Mouse (Mus musculus) limb, embryonic 11.5 days (tissue): ENCODE measurements around the gene Dpp8. TPM values are rescaled to one million over a fixed set of nuclear protein-coding genes. Genes with fewer than 3 reads are reported as not detected.

Experiments
- ATAC-seq: fragments of 200-750 bp; cut with Nextera tagmentation; 2 replicates; pipeline ENCODE4 v1.8.0; 2017; ENCODE audit warnings: low read depth; ENCODE audit not compliant: insufficient number of reproducible peaks, low FRiP score, low TSS enrichment
- DNase-seq: peaks from one replicate; pipeline ENCODE4 v3.0.0-alpha.2; 2015; ENCODE audit warnings: low spot score
- H3K27ac ChIP-seq: fragments of 300-500 bp; sonication (generic); replicated peaks from 2 replicates; pipeline ENCODE4 v1.5.1; 2014; ENCODE audit warnings: low read depth, mild to moderate bottlenecking, low read length
- H3K27me3 ChIP-seq: fragments of 300-500 bp; sonication (generic); 2 replicates; pipeline ENCODE4 v1.6.1; 2014; ENCODE audit warnings: mild to moderate bottlenecking, low read length, mixed read lengths; ENCODE audit not compliant: control insufficient read depth, insufficient read depth
- H3K36me3 ChIP-seq: fragments of 300-500 bp; sonication (generic); 2 replicates; pipeline ENCODE4 v1.6.1; 2014; ENCODE audit warnings: mild to moderate bottlenecking, low read length, moderate library complexity, mixed read lengths; ENCODE audit not compliant: control insufficient read depth, insufficient read depth
- H3K4me1 ChIP-seq: fragments of 300-500 bp; sonication (generic); 2 replicates; pipeline ENCODE4 v1.6.1; 2014; ENCODE audit warnings: low read length, mixed read lengths; ENCODE audit not compliant: control insufficient read depth, insufficient read depth
- H3K4me2 ChIP-seq: fragments of 300-500 bp; sonication (generic); 2 replicates; pipeline ENCODE4 v1.6.1; 2014; ENCODE audit warnings: low read depth, mild to moderate bottlenecking, moderate library complexity; ENCODE audit not compliant: severe bottlenecking
- H3K4me3 ChIP-seq: fragments of 300-500 bp; sonication (generic); 2 replicates; pipeline ENCODE4 v1.5.1; 2014; ENCODE audit warnings: low read depth, low read length
- H3K9ac ChIP-seq: fragments of 300-500 bp; sonication (generic); 2 replicates; pipeline ENCODE4 v1.6.1; 2014; ENCODE audit warnings: mild to moderate bottlenecking, low read length
- H3K9me3 ChIP-seq: fragments of 300-500 bp; sonication (generic); 2 replicates; pipeline ENCODE4 v1.6.1; 2016; ENCODE audit warnings: low read length; ENCODE audit not compliant: control insufficient read depth
- WGBS: fragments of 180-500 bp; shearing (Covaris S2); extraction: QIAGEN DNeasy Blood & Tissue Kit; methylation state at CpG from one replicate; pipeline ENCODE4 v1.1.7; 2014; 5-methylcytosine and 5-hydroxymethylcytosine counted together
- polyA plus RNA-seq: library from polyadenylated mRNA; unstranded; fragments of >200 nt; fragmentation: Nextera tagmentation; extraction: Ambion mirVana; gene quantifications from 2 replicates; pipeline ENCODE4 v1.2.1, GENCODE M21; 2014

The Dpp8 gene
- polyA plus RNA-seq, 1 experiment from 2014 or later, result 31.1 TPM

DNA sequence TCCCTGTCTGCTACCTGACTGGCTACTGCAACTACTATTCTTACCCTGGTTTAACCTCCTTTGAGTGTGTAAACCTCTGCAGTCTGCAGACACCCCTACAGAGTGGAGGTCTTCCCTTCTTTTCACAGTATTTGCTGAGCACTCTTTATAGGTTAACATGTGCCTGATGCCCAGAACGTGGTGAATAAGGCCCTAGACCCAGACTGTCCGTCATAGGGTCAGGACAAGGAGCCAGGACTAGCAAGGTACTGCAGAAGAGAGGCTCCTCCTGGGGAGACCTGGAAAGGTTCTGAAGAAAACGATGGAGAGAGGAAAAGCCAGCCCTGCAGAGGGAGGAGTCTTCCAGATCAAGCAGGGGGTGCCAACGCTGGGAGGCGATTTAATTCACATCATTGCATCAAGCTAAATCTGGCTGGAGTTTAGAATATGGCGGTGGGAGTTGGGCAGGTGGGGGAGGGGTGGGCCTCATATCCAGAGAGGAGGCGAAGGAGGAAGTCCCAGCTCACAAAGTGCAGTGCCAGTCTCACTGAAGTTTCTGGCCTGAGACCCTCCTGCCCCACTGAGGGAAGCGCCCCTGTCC lies 71.0 kb downstream of the Dpp8 start:
- no peak overlapping the region for H3K27ac ChIP-seq
- DNase-seq, result no peak
- H3K9ac ChIP-seq, result no peak overlapping the region
- no peaks in the 10 kb centered on the region for H3K27me3 ChIP-seq
- H3K4me2 ChIP-seq, result peak overlapping the region; percentile 97
- peak overlapping the region; percentile 69; the same call in 1 of the 2 replicates for H3K4me3 ChIP-seq
- no peaks in the 10 kb centered on the region for H3K36me3 ChIP-seq
- 23% methylated on average over 8 of the region's 8 CpGs for WGBS
- H3K9me3 ChIP-seq, result no peaks in the 10 kb centered on the region; the same call in 1 of the 2 replicates
- ATAC-seq, result no peak
- peaks cover 11% of the 10 kb centered on the region for H3K4me1 ChIP-seq

DNA sequence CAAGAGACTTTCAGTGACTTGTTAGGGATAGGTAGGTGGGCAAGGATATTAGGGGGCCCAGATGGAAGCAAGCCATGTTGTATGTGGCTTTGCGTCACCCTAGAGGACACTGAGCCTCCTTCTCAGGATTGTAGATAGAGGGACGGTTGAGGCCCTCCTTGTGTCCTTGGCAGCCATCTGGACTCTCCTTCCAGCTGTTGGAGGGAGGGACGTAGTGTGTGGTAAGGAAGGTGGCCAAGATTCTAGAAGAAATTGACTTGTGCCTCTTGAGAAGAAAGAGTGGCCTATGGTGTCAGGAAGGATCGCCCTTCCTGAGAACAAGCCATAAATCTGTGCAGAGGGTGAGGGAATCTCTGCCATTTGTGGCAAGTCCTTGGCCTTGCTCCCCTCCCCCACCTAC lies 74.6 kb downstream of the Dpp8 start:
- H3K4me1 ChIP-seq, result peaks cover 15% of the 10 kb centered on the region

DNA sequence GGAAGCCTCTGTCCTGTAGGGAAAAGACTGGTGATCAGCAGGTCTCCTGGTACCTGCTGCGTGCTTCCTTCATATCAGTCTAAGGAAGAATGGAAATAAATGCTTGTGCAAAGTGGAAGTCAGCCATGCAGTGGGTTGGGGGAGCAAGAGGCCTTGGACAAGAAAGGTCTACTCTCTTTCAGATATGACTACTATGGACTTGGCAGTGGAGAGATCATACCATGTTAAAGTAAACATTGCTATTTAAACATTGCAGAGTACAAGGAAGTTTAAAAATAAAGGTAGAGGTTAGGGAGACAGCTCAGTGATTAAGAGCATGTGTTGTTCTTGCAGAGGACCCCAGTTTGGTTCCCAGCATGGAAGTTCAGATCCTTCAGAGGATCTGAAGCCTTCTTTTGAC lies 75.7 kb downstream of the Dpp8 start:
- ATAC-seq (no peak), DNase-seq (no peak)
- Histone ChIP-seq H3K4me3 (no peak overlapping the region), H3K9me3 (no peaks in the 10 kb centered on the region), H3K27ac (no peak overlapping the region), H3K4me2 (no peak overlapping the region), H3K36me3 (no peaks in the 10 kb centered on the region), H3K27me3 (no peaks in the 10 kb centered on the region), H3K9ac (no peak overlapping the region), H3K4me1 (peaks cover 7% of the 10 kb centered on the region)
- whole genome bisulfite sequencing, result 97% methylated on average over 1 of the region's 1 CpGs

More for the DNA sequence above, 74.6 kb downstream of the Dpp8 start:
- Histone ChIP-seq H3K9me3 (no peaks in the 10 kb centered on the region), H3K9ac (no peak overlapping the region), H3K36me3 (no peaks in the 10 kb centered on the region), H3K27me3 (no peaks in the 10 kb centered on the region), H3K4me3 (no peak overlapping the region), H3K4me2 (no peak overlapping the region), H3K27ac (no peak overlapping the region)
- ATAC-seq (no peak), DNase-seq (no peak)
- 82% methylated on average over 4 of the region's 4 CpGs for WGBS

DNA sequence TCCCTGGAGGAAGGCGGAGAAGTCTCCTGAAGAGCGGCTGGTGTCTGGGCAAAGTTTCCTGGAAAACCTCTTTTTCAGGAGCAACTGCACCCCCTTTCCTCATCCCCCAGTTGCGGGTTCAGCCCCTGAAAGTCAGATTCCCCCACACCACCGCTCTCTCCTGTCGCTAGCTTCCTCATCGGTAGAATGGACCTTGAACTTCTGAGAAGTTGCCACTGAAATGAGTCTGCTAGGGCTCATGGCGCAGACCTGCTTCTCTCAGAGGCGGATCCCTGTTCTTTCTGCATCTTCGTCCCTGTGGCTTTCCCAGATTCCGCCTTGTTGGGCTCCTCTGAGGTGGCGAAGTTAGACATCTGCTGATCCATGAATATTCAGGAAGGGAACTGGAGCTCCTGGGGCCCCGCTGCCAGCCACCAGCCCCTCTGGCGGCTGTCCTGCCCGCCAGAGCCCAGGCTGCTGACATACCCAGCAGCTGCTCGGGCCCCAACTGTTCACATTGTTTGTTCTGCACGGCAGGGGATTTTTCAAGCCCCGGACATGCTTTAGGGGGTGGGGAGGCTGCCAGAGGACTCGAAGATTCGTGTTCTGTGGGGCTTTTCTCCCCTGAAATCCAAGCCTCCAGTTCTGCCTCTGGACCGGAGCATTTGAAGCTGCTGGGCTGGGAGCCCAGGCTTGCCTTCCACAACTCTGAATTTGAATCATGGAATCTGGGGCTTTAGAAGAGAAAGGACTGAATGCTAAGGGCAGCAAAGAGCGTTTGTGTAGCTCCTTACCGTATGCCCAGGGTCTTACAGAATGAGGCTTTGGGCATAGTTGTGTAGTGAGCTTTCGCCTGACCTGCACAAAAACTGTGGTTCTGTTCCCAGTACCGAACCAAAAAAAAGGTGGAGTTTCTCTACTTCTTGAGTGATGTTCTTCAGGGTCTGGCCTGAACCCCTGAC lies 77.2 kb downstream of the Dpp8 start:
- Histone ChIP-seq H3K4me1 (peaks cover 6% of the 10 kb centered on the region; the same call in 1 of the 2 replicates), H3K36me3 (no peaks in the 10 kb centered on the region), H3K9ac (peak overlapping the region; percentile 52), H3K27ac (peak overlapping the region; percentile 60), H3K27me3 (no peaks in the 10 kb centered on the region), H3K9me3 (no peaks in the 10 kb centered on the region), H3K4me3 (no peak overlapping the region), H3K4me2 (peak overlapping the region; percentile 38)
- WGBS, result 14% methylated on average over 24 of the region's 24 CpGs
- DNase-seq (peak; percentile 56), ATAC-seq (no peak)

DNA sequence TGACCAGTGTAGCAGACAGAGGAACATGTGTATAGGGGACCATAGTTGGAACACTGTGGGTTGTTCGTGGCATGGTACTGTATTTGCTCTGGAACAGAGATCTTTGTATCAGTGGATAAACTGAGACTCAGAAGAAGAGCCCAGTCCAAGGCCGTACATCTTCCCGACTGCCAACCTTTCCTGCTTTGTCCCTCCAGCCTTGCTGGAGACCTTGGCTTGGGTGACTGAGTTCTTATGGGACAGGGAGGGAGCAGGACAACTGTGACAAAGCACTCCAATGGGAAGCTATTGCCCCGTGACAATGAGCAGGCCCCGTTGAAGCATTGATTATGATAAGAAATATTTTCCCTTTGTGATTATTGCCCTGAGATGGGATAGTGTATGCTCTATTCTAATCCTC lies 79.5 kb downstream of the Dpp8 start:
- ATAC-seq, result no peak

DNA sequence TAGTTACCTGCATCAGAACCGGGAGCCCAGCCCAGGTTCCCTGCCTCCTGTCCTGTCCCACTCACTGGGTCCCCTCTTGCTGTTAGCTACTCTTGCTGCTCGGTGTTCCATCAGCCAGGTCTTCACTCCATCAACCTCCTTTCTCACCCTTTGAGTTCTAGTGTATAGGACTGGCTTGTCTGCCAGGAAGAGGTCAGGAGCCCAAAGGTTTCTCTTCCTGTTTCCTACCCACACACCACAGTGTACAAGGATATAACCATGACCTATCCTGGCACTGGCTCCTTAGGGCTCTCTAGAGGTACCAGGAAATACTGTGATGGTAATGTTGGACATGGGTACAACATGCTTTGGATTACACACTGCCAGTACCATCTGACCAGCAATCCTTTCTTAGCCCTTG lies 81.5 kb downstream of the Dpp8 start:
- DNase-seq (no peak), ATAC-seq (no peak)
- no peaks in the 10 kb centered on the region for H3K36me3 ChIP-seq
- no peak overlapping the region for H3K27ac ChIP-seq
- H3K4me2 ChIP-seq, result no peak overlapping the region
- no peaks in the 10 kb centered on the region for H3K9me3 ChIP-seq
- H3K4me3 ChIP-seq, result no peak overlapping the region
- WGBS, result 91% methylated on average over 2 of the region's 2 CpGs
- H3K27me3 ChIP-seq, result no peaks in the 10 kb centered on the region
- H3K4me1 ChIP-seq, result peaks cover 4% of the 10 kb centered on the region; the same call in 1 of the 2 replicates
- no peak overlapping the region for H3K9ac ChIP-seq

More for the DNA sequence above, 79.5 kb downstream of the Dpp8 start:
- Histone ChIP-seq H3K9ac (no peak overlapping the region), H3K36me3 (no peaks in the 10 kb centered on the region), H3K4me3 (no peak overlapping the region), H3K4me1 (peaks cover 4% of the 10 kb centered on the region; the same call in 1 of the 2 replicates), H3K27me3 (no peaks in the 10 kb centered on the region), H3K9me3 (no peaks in the 10 kb centered on the region), H3K4me2 (no peak overlapping the region), H3K27ac (no peak overlapping the region)
- 86% methylated on average over 5 of the region's 5 CpGs for WGBS
- DNase-seq, result no peak

DNA sequence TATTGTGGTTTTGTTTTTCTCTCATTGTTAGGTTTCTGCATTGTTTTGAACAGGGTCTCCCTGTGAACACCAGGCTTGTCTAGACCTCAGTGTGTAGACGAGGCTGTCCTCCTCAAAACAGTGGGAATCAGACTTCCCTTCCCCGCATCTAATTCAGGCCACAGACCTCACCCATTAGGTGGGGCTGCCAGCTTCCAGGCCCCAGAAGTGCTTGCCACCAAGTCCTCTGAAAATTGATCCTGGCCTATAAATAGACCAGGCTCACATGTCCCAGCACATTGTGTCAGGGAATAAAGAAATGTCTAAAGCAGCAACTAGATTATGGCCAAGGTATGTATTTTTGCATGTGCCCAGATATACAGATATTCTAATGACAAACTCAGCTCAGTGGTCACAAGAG lies 83.7 kb downstream of the Dpp8 start:
- WGBS, result 71% methylated on average over 2 of the region's 2 CpGs
- no peak for DNase-seq
- ATAC-seq, result no peak
- no peaks in the 10 kb centered on the region for H3K9me3 ChIP-seq
- no peak overlapping the region for H3K27ac ChIP-seq
- no peaks in the 10 kb centered on the region for H3K36me3 ChIP-seq
- H3K4me3 ChIP-seq, result no peak overlapping the region
- no peak overlapping the region for H3K4me2 ChIP-seq
- no peak overlapping the region for H3K9ac ChIP-seq
- no peaks in the 10 kb centered on the region for H3K27me3 ChIP-seq
- no peaks in the 10 kb centered on the region for H3K4me1 ChIP-seq

DNA sequence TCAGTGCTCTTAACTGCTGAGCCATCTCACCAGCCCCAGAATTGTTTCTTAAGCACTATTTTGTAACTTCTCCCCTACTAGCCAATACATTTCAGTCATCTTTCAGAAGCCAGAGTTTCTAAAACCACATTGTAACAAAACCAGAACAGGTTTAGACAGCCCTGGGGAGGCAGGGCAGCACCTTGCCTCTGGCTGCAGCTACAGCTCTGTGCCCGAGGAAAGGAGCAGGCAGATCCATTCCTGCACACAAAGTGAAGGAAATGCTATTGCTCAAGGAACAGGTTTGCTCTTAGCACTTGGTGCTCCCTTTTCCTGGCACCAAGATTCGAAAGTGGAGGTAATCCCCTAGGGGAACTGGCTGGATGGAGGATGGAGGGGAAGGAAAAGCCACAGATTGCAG lies 85.3 kb downstream of the Dpp8 start:
- H3K27ac ChIP-seq, result no peak overlapping the region
- no peaks in the 10 kb centered on the region for H3K4me1 ChIP-seq
- ATAC-seq (no peak), DNase-seq (no peak)
- no peaks in the 10 kb centered on the region for H3K27me3 ChIP-seq
- H3K4me3 ChIP-seq, result no peak overlapping the region
- H3K36me3 ChIP-seq, result no peaks in the 10 kb centered on the region
- H3K4me2 ChIP-seq, result no peak overlapping the region
- WGBS, result 70% methylated on average over 2 of the region's 2 CpGs
- no peak overlapping the region for H3K9ac ChIP-seq
- no peaks in the 10 kb centered on the region for H3K9me3 ChIP-seq
